Mouse (Mus musculus) urinary bladder, postnatal 4 days (tissue): Measurements from ENCODE around the gene Setd1a.
A peak's percentile ranks its signal among the peaks of the same experiment; 100 is the strongest.
"Not testable (repeated sequence)": the region's sequence is repeated elsewhere in the genome, so short reads cannot be mapped to it uniquely, and the experiment has no call there.

Experiments
- DNase-seq, 2 experiments: peaks; one replicate each; pipeline ENCODE4 v3.0.0; 2021 to 2022; ENCODE audit warnings: low spot score in 2 of 2

The Setd1a gene

GRCm38 (mm10) chr7:127776426-127776825 is at the start of gene Setd1a:
TSS of gene Setd1a (plus strand) at chr7:127776670.
- DNase-seq: peak; percentile 77 to 93

- DNase-seq: no peak
Measured at GRCm38 (mm10) chr7:127727898-127728297, 48.6 kb upstream of the Setd1a start.

- DNase-seq: no peak
Measured at GRCm38 (mm10) chr7:127730170-127730569, 46.3 kb upstream of the Setd1a start.

- DNase-seq: not testable (repeated sequence)
Measured at GRCm38 (mm10) chr7:127732066-127732465, 44.4 kb upstream of the Setd1a start, which contains the start of gene Ctf2. TSS of gene Ctf2 (minus strand) at chr7:127732166.

GRCm38 (mm10) chr7:127744366-127745045 is 32.0 kb upstream of the Setd1a start, which contains the start of gene Fbxl19:
TSS of gene Fbxl19 (plus strand) at chr7:127744543.
- peak; percentile 63 to 75 for DNase-seq

- peak; percentile 89 to 91 for DNase-seq
Measured at GRCm38 (mm10) chr7:127745251-127745651, 31.2 kb upstream of the Setd1a start.

GRCm38 (mm10) chr7:127745652-127746493 is 30.6 kb upstream of the Setd1a start:
- peak; percentile 93 to 94 for DNase-seq

GRCm38 (mm10) chr7:127746494-127747491 is 29.7 kb upstream of the Setd1a start:
- DNase-seq: peak in 1 of 2 experiments; percentile 47

- no peak for DNase-seq
Measured at GRCm38 (mm10) chr7:127747559-127748234, 28.8 kb upstream of the Setd1a start.

GRCm38 (mm10) chr7:127748235-127748560 is 28.3 kb upstream of the Setd1a start:
- DNase-seq: no peak

- no peak for DNase-seq
Measured at GRCm38 (mm10) chr7:127750131-127751127, 26.0 kb upstream of the Setd1a start.

GRCm38 (mm10) chr7:127751619-127752018 is 24.9 kb upstream of the Setd1a start:
- no peak for DNase-seq

GRCm38 (mm10) chr7:127752069-127752468 is 24.4 kb upstream of the Setd1a start:
- DNase-seq: no peak

- no peak for DNase-seq
Measured at GRCm38 (mm10) chr7:127753158-127753557, 23.3 kb upstream of the Setd1a start.

- DNase-seq: no peak
Measured at GRCm38 (mm10) chr7:127753741-127754140, 22.7 kb upstream of the Setd1a start.

GRCm38 (mm10) chr7:127759716-127760115 is 16.8 kb upstream of the Setd1a start:
- DNase-seq: no peak

- DNase-seq: no peak
Measured at GRCm38 (mm10) chr7:127760478-127760877, 16.0 kb upstream of the Setd1a start.

- peak; percentile 59 to 76 for DNase-seq
Measured at GRCm38 (mm10) chr7:127761026-127761425, 15.4 kb upstream of the Setd1a start.

- no peak for DNase-seq
Measured at GRCm38 (mm10) chr7:127763642-127764041, 12.8 kb upstream of the Setd1a start.

GRCm38 (mm10) chr7:127765756-127766155 is 10.7 kb upstream of the Setd1a start:
- no peak for DNase-seq
